Comparison of ENCODE assay signal across 8 mouse cellular contexts in the genomic region with DNA sequence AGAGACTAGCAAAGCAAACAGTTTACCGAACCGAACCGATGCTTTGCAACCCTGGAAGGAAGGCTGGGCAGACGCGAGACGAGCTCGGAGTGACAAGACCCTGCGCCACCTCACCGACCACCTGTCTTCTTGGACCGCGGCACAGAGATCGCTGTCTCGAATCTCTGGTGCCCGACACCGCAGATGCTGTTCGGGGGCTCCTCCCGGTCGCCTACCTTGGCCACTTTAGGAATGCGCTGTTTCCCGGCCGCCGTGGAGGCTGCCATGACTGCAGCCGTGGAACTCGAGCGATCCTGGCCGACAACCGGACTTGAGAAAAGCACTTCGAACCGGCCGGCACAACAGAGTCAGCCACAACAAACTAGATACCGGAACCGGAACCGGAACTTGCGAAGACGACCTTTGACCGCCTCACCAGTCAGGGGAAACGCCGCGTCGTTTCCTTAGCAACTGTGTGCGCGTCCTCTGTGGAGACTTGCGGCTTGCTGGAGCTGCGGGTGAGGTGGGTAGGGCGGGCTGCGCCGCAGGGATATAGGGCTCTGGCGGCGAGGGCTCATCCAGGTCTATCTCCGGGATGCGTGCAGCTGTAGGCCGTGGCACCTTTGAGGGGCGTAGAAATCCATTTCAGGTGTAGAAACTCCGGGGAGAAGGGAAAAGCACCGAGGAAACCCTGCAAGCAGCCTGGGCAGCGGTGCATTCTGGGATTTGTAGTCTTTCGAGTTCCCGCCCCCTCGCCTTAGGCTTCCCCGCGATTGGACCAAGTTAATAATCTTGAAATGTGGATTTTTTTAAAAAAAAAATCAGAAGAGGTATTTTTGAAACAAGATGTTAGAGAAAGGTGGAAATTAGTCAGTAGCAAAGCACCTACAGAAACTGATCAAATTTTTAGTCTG. TPM values are rescaled to one million over a fixed set of nuclear protein-coding genes. Genes with fewer than 3 reads are reported as not detected.
A peak's percentile ranks its signal among the peaks of the same experiment; 100 is the strongest.
DNase-seq lines count a peak whose midpoint lies in the region; ATAC-seq lines count a peak whose summit lies in the region.

A gene (plus strand): TSS at position 446 of the 893 bp plus-strand sequence.
A gene (minus strand): TSS at position 676 of the 893 bp plus-strand sequence.

- H3K4me3 ChIP-seq in lung, embryonic 16.5 days (ENCODE audit: low read length) = peak within 1 kb of the TSS; percentile 76

- DNase-seq in MEL-GATA-1-ER (ENCODE audit: extremely low read depth, low read depth) = peak; percentile 83
- peak; percentile 93 for DNase-seq in cerebellum, adult 8-10 months
- peak; percentile 93 for DNase-seq in forelimb bud, embryonic 11.5 days (ENCODE audit: low read depth, low spot score)
- peak; percentile 87 for DNase-seq in layer of hippocampus, adult 9-10 months (ENCODE audit: low spot score)
- peak; percentile 82 for DNase-seq in ovary, postnatal 10 days (ENCODE audit: low spot score)
- peak; percentile 87 to 89 for DNase-seq in thymus, postnatal 10 days (ENCODE audit: low spot score in 2 of 2)

- H3K9me3 ChIP-seq in lung, embryonic 16.5 days (ENCODE audit: control insufficient read depth, low read length) = no peaks in the 10 kb centered on the region

- peaks cover 6% of the 10 kb centered on the region for H3K4me1 ChIP-seq in lung, embryonic 16.5 days (replicated peaks; ENCODE audit: control insufficient read depth, insufficient read depth, low read length)

- H3K27ac ChIP-seq in lung, embryonic 16.5 days (ENCODE audit: low read length) = no peak within 1 kb of the TSS

- peak within 1 kb of the TSS; percentile 76 for H3K4me2 ChIP-seq in lung, embryonic 16.5 days (ENCODE audit: low read depth, low read length)

- peak within 1 kb of the TSS; percentile 72 for H3K9ac ChIP-seq in lung, embryonic 16.5 days (ENCODE audit: low read length)

- peaks cover 11% of the 10 kb centered on the region for H3K36me3 ChIP-seq in lung, embryonic 16.5 days (ENCODE audit: control insufficient read depth, insufficient read depth, low read length)

- under 1% methylated on average over 61 of the region's 61 CpGs for WGBS in lung, embryonic 16.5 days

- H3K27me3 ChIP-seq in lung, embryonic 16.5 days (ENCODE audit: control insufficient read depth, insufficient read depth, low read depth, low read length) = no peaks in the 10 kb centered on the region

- ATAC-seq in hematopoietic stem cell, adult 5-6 weeks (replicated peaks in 1 of 2; ENCODE audit: insufficient read depth in 1 of 2, low FRiP score in 2 of 2, low TSS enrichment in 1 of 2, low read depth in 1 of 2, poor library complexity in 2 of 2, severe bottlenecking in 2 of 2) = peak; percentile 98 to 99
- peak; percentile 98 for ATAC-seq in lung, embryonic 16.5 days (ENCODE audit: low read depth)

RNA-seq across cellular contexts. Expression of the first gene that starts in this region (rescaled TPM):
- not detected in 2 replicates for total RNA-seq in hematopoietic stem cell, adult 5-6 weeks (2017)
- 2.3 and 2.5 TPM in 2 replicates for polyA plus RNA-seq in lung, embryonic 16.5 days (2015; fragmentation: Nextera tagmentation; extraction: Ambion mirVana)

RNA-seq across cellular contexts. Expression of the second gene that starts in this region (rescaled TPM):
- total RNA-seq in hematopoietic stem cell, adult 5-6 weeks (2017) = 58.6 and 85.0 TPM in 2 replicates
- polyA plus RNA-seq in lung, embryonic 16.5 days (2015; fragmentation: Nextera tagmentation; extraction: Ambion mirVana) = 25.9 and 27.4 TPM in 2 replicates
